Mouse (Mus musculus): ENCODE measurements around the gene Olfr1076.
A peak's percentile ranks its signal among the peaks of the same experiment; 100 is the strongest.
"Not testable (repeated sequence)": the region's sequence is repeated elsewhere in the genome, so short reads cannot be mapped to it uniquely, and the experiment has no call there.

Olfr1076 gene

DNA sequence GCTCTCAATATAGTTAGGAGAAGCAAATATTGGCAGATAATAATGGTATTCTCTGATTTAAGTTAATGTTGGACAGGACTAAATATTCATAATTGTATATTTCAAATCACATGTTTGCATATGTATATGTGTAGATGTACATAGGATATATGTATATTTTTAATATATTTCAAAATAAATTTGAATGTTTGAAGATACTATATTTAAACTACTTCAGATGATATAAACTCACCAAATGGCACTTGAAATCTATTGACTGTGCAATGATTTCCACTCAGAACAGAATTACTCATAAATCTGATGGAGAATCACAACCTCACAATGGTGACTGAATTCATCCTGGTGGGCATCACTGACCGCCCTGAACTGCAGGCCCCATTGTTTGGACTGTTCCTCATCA lies at the start of gene Olfr1076:
Olfr1076 (plus strand) TSS at position 301 of the 400 bp plus-strand sequence.
- no peak for DNase-seq

DNA sequence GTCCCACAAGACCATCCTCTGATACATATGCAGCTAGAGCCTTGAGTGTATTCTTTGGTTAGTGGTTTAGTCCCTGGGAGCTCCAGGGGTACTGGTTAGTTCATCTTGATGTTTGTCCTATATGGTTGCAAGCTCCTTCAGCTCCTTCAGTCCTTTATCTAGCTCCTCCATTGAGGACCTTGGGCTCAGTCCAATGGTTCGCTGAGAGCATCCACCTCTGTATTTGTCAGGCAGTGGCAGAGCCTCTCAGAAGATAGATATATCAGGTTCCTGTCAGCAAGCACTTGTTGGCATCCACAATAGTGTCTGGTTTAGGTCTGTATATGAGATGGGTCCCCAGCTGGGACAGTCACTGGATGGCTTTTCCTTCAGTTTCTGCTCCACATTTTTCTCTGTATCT lies 47.8 kb upstream of the Olfr1076 start:
- DNase-seq: no peak

DNA sequence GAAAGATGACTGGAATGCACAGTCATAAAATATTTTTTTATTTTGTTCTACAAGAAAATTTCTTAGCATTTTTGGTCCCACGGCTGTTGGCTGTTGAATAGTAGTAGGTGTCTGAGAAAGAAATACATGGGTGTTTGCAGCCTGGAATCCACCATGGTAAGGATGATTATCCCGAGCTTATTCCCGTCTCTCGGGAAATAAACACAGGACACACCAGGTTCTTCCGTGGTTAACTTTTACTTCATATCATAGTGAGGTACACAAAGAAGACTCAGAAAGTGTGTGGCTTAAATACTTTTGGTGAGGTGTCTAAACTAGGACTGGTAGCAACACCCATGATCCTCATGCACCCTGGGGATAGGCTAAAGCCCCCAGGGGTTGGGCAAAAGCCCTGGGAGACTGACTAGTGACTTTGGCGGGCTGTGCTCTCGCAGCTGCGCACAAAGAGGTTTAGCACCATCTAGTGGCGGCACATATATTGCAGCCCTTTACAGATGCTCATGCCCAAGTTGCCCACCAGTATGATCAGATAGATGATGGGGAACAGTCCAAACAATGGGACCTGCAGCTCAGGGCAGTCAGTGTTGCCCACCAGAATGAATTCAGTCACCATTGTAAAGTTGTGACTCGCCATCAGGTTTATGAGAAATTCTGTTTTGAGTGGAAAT lies 43.7 kb upstream of the Olfr1076 start:
- DNase-seq: peak; percentile 27 to 69

DNA sequence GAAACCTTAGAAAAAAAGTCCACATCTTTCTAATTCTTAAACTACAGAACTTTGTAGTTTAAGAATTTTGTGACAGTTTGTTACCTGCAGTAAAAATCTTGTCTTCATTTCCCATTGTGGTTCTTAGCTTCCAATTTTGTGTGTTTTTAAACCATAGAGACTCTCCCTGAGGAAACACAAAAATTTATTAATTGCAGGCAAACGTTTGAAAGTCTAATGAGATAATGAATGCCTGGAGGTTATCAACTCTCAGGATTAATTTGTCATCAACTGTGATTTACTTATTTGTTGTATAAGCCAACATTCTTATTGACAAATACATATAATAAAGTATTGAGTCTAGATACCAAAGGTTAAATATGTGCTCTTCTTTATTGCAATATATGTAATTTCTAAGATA lies 21.0 kb upstream of the Olfr1076 start, which contains the start of gene Olfr228:
Olfr228 (minus strand) TSS at position 101 of the 400 bp plus-strand sequence.
- DNase-seq: no peak

DNA sequence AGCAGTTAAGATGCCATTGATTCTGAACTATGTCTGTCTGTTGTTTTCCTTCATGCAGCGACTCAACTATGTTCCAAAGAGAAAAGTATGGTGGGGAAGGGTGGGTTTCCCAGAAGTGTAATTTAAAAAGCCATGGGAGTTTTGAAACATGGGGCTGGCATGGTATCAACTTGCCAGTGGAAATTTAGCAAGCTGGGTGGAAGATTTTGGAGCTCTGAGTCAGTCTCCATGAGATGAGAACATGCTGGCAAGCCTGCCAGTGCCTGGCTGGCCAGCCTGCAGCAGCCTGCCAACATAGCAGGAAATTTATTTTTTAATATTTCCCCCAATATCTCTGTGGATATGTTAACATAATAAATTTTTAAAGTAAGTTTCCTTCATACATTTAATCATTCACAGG lies 22.7 kb downstream of the Olfr1076 start:
- DNase-seq: no peak

DNA sequence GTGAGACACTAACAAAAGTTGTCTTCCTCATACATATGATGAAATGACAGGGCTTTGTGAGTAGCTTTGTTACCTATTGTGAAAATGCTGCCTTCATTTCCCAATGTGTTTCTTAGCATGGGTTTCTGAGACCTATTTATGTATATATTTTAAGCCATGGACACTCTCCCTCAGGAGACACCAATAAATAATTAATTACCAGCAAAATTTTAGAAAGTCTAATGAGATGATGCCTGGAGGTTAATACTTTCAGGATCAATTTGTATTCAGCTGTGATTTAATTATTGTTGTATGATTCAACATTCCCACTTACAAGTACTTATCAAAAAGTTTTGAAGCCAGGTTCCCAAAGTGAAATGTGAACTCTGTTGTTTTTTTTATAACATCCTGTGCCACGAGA lies 34.1 kb downstream of the Olfr1076 start, which contains the start of gene Olfr1079:
Olfr1079 (minus strand) TSS at position 101 of the 400 bp plus-strand sequence.
- no peak for DNase-seq

DNA sequence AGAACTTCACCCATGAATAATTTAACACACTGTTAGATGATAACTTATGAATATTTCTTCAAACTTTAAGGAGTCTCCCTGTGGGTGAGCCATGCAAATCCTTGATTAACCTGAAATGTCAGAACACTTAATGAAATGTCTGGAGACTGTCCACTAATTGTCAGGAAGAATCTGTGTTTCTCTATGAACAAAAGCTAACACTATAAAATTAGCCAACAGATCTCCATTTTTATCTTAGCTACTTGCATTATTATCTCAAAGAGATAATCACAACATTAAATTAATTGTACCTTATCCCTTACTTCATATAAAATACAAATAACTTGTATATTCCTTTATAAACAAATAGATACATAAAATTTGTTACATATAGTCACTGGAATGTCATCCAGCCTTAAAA lies 49.9 kb downstream of the Olfr1076 start, which contains the start of gene Olfr1080:
Olfr1080 (minus strand) TSS at position 101 of the 400 bp plus-strand sequence.
- not testable (repeated sequence) for DNase-seq
